Mouse (Mus musculus) small intestine, adult 2 months (tissue): ENCODE measurements at regions not wholly inside any gene's neighbourhood (a gene's known extent, or its start where the extent isn't known, plus 50 kb on each side); places are given as distances from the start of the nearest gene placed in this dataset.

ENCODE experiments used
- H3K27ac ChIP-seq: fragments of 200-500 bp; 2 replicates; pipeline ENCODE4 v1.5.1; 2012; ENCODE audit warnings: low read depth, low read length, control low read depth, inconsistent platforms; ENCODE audit not compliant: insufficient read depth
- H3K27me3 ChIP-seq: fragments of 200-500 bp; 2 replicates; pipeline ENCODE4 v1.6.1; 2012; ENCODE audit warnings: mild to moderate bottlenecking, moderate library complexity, low read length, inconsistent platforms; ENCODE audit not compliant: control insufficient read depth, insufficient read depth
- H3K36me3 ChIP-seq: fragments of 200-500 bp; 2 replicates; pipeline ENCODE4 v1.6.1; 2012; ENCODE audit warnings: mild to moderate bottlenecking, low read length, control low read depth, inconsistent platforms; ENCODE audit not compliant: control insufficient read depth, insufficient read depth
- H3K4me1 ChIP-seq: fragments of 200-500 bp; 2 replicates; pipeline ENCODE4 v1.6.1; 2012; ENCODE audit warnings: low read length, inconsistent platforms, mixed read lengths; ENCODE audit not compliant: control insufficient read depth, insufficient read depth, insufficient read length
- H3K4me3 ChIP-seq: fragments of 200-500 bp; 2 replicates; pipeline ENCODE4 v1.5.1; 2012; ENCODE audit warnings: low read depth, mild to moderate bottlenecking, control low read depth, inconsistent platforms, low read length, moderate library complexity
- CTCF ChIP-seq: fragments of 200-500 bp; IDR thresholded peaks from 2 replicates; pipeline ENCODE4 v1.5.1; 2012; ENCODE audit warnings: low read depth, mild to moderate bottlenecking, control low read depth, inconsistent platforms, low read length, moderate library complexity, mixed read lengths; ENCODE audit not compliant: insufficient replicate concordance, insufficient read length; ENCODE audit errors: extremely low read depth
- POLR2A ChIP-seq: fragments of 200-500 bp; IDR thresholded peaks from 2 replicates; pipeline ENCODE4 v1.6.1; 2012; ENCODE audit warnings: low read depth, mild to moderate bottlenecking, control low read depth, inconsistent platforms, low read length, moderate library complexity
- WGBS: fragments of 180-500 bp; shearing (Covaris S2); methylation state at CpG from one replicate; pipeline ENCODE4 v1.1.7; 2018; 5-methylcytosine and 5-hydroxymethylcytosine counted together

GRCm38 (mm10) chr7:136797780-136798435 lies 96.5 kb upstream of the Mgmt start:
- 77% methylated on average over 11 of the region's 11 CpGs for WGBS
- Histone ChIP-seq H3K27ac (no peak overlapping the region), H3K36me3 (no peaks in the 10 kb centered on the region), H3K4me3 (no peak overlapping the region), H3K27me3 (no peaks in the 10 kb centered on the region), H3K4me1 (no peaks in the 10 kb centered on the region)
- no peak for TF ChIP-seq POLR2A
- no peak for TF ChIP-seq CTCF

GRCm38 (mm10) chr7:136798605-136799004 lies 95.8 kb upstream of the Mgmt start:
- H3K27ac ChIP-seq = no peak overlapping the region
- H3K4me1 ChIP-seq = no peaks in the 10 kb centered on the region
- H3K27me3 ChIP-seq = no peaks in the 10 kb centered on the region
- TF ChIP-seq CTCF = no peak
- H3K36me3 ChIP-seq = no peaks in the 10 kb centered on the region
- no peak overlapping the region for H3K4me3 ChIP-seq
- 84% methylated on average over 3 of the region's 3 CpGs for WGBS

- Histone ChIP-seq H3K27ac (no peak overlapping the region), H3K36me3 (no peaks in the 10 kb centered on the region), H3K4me1 (no peaks in the 10 kb centered on the region), H3K4me3 (no peak overlapping the region), H3K27me3 (no peaks in the 10 kb centered on the region)
- 92% methylated on average over 6 of the region's 6 CpGs for WGBS
- no peak for TF ChIP-seq POLR2A
- no peak for TF ChIP-seq CTCF
Observed at GRCm38 (mm10) chr7:136807101-136807500, 87.3 kb upstream of the Mgmt start.

- Histone ChIP-seq H3K36me3 (no peaks in the 10 kb centered on the region), H3K4me3 (no peak overlapping the region)
- TF ChIP-seq POLR2A = no peak
- TF ChIP-seq CTCF = no peak
Observed at GRCm38 (mm10) chr7:136807968-136808367, 86.4 kb upstream of the Mgmt start.

GRCm38 (mm10) chr7:136809576-136809975 lies 84.8 kb upstream of the Mgmt start:
- Histone ChIP-seq H3K4me1 (0 out of 2 replicates have a peak, but pooled peaks cover 2% of the 10 kb centered on the region), H3K36me3 (no peaks in the 10 kb centered on the region), H3K27ac (no peak overlapping the region), H3K4me3 (no peak overlapping the region), H3K27me3 (no peaks in the 10 kb centered on the region)
- 75% methylated on average over 8 of the region's 8 CpGs for WGBS
- TF ChIP-seq POLR2A (no peak), CTCF (no peak)

More at GRCm38 (mm10) chr7:136807968-136808367, 86.4 kb upstream of the Mgmt start:
- no peaks in the 10 kb centered on the region for H3K4me1 ChIP-seq
- H3K27me3 ChIP-seq = no peaks in the 10 kb centered on the region
- no peak overlapping the region for H3K27ac ChIP-seq

- 0 out of 2 replicates have a peak, but pooled peaks cover 2% of the 10 kb centered on the region for H3K4me1 ChIP-seq
- no peaks in the 10 kb centered on the region for H3K27me3 ChIP-seq
- WGBS = 60% methylated on average over 9 of the region's 9 CpGs
- no peak overlapping the region for H3K4me3 ChIP-seq
- TF ChIP-seq POLR2A (no peak), CTCF (no peak)
- H3K36me3 ChIP-seq = no peaks in the 10 kb centered on the region
- no peak overlapping the region for H3K27ac ChIP-seq
Observed at GRCm38 (mm10) chr7:136813691-136814325, 80.6 kb upstream of the Mgmt start.

- no peaks in the 10 kb centered on the region for H3K27me3 ChIP-seq
- 68% methylated on average over 6 of the region's 6 CpGs for WGBS
- no peaks in the 10 kb centered on the region for H3K36me3 ChIP-seq
- TF ChIP-seq CTCF = no peak
- TF ChIP-seq POLR2A = no peak
- 0 out of 2 replicates have a peak, but pooled peaks cover 2% of the 10 kb centered on the region for H3K4me1 ChIP-seq
- H3K27ac ChIP-seq = no peak overlapping the region
- H3K4me3 ChIP-seq = no peak overlapping the region
Observed at GRCm38 (mm10) chr7:136814751-136815150, 79.7 kb upstream of the Mgmt start.

GRCm38 (mm10) chr7:136820291-136820690 lies 74.1 kb upstream of the Mgmt start:
- no peak overlapping the region for H3K27ac ChIP-seq
- no peaks in the 10 kb centered on the region for H3K36me3 ChIP-seq
- TF ChIP-seq POLR2A (no peak), CTCF (no peak)
- 47% methylated on average over 4 of the region's 4 CpGs for WGBS
- H3K4me1 ChIP-seq = no peaks in the 10 kb centered on the region
- no peak overlapping the region for H3K4me3 ChIP-seq
- no peaks in the 10 kb centered on the region for H3K27me3 ChIP-seq
